Mouse (Mus musculus): Measurements from ENCODE around the gene Fkbp1a. TPM values are rescaled to one million over a fixed set of nuclear protein-coding genes. Genes with fewer than 3 reads are reported as not detected.

Gene Fkbp1a
- total and polyA plus RNA-seq, 3 experiments = 48.3 to 388 (median 76.5) TPM

DNA sequence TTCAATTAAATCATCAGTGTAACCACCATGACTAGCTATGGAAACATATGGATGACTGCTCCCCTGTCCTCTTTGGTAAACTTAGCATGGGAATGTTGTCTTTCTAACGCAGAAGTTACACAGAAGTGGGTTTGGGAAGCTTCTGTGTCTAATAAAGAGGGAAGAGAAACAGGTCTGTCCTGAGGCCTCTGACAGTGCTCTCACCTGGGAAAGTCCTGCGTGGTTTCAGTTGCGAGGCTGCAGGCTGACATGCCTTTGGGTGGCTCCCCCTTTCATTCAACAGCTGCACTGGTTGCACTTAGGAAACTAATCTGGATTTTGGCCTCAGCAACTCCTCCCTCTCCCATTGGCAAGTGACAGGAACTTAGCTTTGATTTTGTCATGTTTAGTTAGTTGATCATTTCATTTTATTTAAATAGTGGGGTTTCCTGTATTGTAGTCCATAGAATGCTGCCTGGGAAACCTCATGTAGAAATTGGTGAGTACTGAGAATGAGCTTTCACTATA is 7.4 kb downstream of the Fkbp1a start (continued):
- 0 out of 2 replicates have a peak, but pooled peaks have one; percentile 21 for TF ChIP-seq NRF1 (IDR thresholded peaks at IDR 0.05; ENCODE audit: low read depth, low read length)

DNA sequence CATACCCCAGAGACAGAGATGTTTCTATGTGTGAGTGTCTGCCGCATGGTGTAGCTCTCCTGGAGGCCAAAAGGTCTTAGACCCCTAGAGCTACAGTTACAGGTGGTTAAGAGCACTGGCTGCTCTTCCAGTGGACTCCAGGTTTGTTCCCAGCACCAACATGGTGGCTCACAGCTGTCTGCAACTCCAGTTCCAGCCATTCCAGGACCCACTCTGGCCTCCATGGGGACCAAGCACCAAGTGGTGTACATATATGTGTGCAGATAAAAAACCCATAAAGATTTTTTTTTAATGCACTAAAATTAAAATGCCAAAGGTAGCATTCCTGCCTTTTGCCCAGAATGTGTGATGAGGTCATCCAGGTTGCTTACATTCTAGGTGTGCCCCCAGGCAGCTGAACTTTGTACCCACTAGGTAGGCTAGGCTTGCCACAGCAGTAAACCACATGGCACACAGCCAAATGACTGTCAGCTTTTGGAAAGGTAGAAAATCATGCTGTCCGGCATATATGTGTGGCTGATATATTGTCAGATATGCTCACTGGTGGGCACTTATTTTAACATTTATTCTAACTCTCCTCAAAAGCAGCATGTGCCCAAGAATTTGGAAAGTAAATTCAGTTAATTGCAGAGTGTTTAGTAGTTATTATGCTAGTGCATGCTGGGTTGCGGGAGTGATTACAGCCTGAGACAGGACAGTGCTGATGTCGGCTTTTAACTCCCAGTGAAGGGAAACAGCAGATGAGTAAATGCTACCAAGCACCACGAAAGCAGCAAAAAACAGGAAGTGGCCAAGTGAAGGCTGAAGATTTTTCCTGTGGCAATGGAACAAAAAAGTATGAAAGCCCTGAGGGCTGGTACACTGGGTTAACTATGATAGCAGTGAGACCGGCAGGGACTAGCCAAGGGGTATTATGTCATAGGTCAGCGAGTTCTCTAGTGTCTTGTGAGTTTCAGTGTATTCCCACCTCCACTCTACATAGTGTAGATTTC is 20.9 kb downstream of the Fkbp1a start:
- in situ Hi-C loops (cut with MboI; ENCODE audit: low pct_ligation_motif_present, low pct_unique_long_range_greater_than_20kb, low sequenced_read_pairs) = no loop called here
- Histone ChIP-seq H3K27me3 (replicated peaks) (no peaks in the 10 kb centered on the region), H3K4me1 (ENCODE audit: control insufficient read depth in 1 of 2, insufficient read depth in 2 of 2) (peaks cover 13 to 23% of the 10 kb centered on the region in 2 experiments), H3K27ac (ENCODE audit: insufficient read depth, low read depth) (peak overlapping the region; percentile 38), H3K4me2 (ENCODE audit: insufficient read depth, low read depth, poor library complexity, severe bottlenecking) (no peak overlapping the region), H3K9me3 (replicated peaks; ENCODE audit: low read length) (no peaks in the 10 kb centered on the region), H3K79me2 (replicated peaks; ENCODE audit: control insufficient read depth, extremely low read depth, insufficient read depth, poor library complexity, severe bottlenecking) (peaks cover 4% of the 10 kb centered on the region), H3K9ac (ENCODE audit: insufficient read depth, low read depth) (no peak overlapping the region), H3K36me3 (replicated peaks in 1 of 2; ENCODE audit: control insufficient read depth in 1 of 2, insufficient read depth in 1 of 2, low read length in 1 of 2) (peaks cover 56 to 89% of the 10 kb centered on the region in 2 experiments), H3K4me3 (replicated peaks in 1 of 3; ENCODE audit: low read depth in 2 of 3, low read length in 2 of 3, poor library complexity in 1 of 3) (no peak overlapping the region)
- DNase-seq (ENCODE audit: extremely low read depth) = peak; percentile 63
- dilution Hi-C loops (cut with MboI; ENCODE audit: extremely low pct_ligation_motif_present, extremely low pct_unique_long_range_greater_than_20kb, low sequenced_read_pairs) = no loop called here
- TF ChIP-seq E2F4 (IDR thresholded peaks at IDR 0.05; ENCODE audit: insufficient replicate concordance, low read depth, low read length) (no peak), MXI1 (IDR thresholded peaks at IDR 0.05; ENCODE audit: low read depth, low read length) (peak; percentile 47; the same call in 1 of the 2 replicates), SIN3A (IDR thresholded peaks at IDR 0.05; ENCODE audit: low read length) (peak; percentile 42; the same call in 1 of the 2 replicates), USF1 (IDR thresholded peaks at IDR 0.05; ENCODE audit: low read depth, low read length) (no peak), IRF4 (IDR thresholded peaks at IDR 0.05; ENCODE audit: low read depth, low read length) (peak; percentile 84), MAZ (IDR thresholded peaks at IDR 0.05; ENCODE audit: low read depth, low read length) (no peak), MYC (IDR thresholded peaks at IDR 0.05; ENCODE audit: low read depth, low read length) (no peak), SMC3 (IDR thresholded peaks at IDR 0.05; ENCODE audit: low read depth, low read length) (no peak), KAT2A (IDR thresholded peaks at IDR 0.05; ENCODE audit: insufficient replicate concordance, low read length) (no peak), CHD2 (IDR thresholded peaks at IDR 0.05; ENCODE audit: low read length) (no peak), ELF1 (IDR thresholded peaks at IDR 0.05; ENCODE audit: low read depth, low read length) (peak; percentile 72), CHD1 (IDR thresholded peaks at IDR 0.05; ENCODE audit: low read depth, low read length) (no peak), MEF2A (IDR thresholded peaks at IDR 0.05; ENCODE audit: borderline replicate concordance, low read depth, low read length) (no peak), HCFC1 (IDR thresholded peaks at IDR 0.05; ENCODE audit: low read depth, low read length) (no peak), JUN (IDR thresholded peaks at IDR 0.05; ENCODE audit: insufficient read depth, low read depth, low read length) (peak; percentile 10; the same call in 1 of the 2 replicates), UBTF (IDR thresholded peaks at IDR 0.05; ENCODE audit: low read depth, low read length) (no peak), ZKSCAN1 (IDR thresholded peaks at IDR 0.05; ENCODE audit: borderline replicate concordance, low read depth, low read length) (no peak), RAD21 (IDR thresholded peaks at IDR 0.05; ENCODE audit: low read depth, low read length) (no peak), GABPA (IDR thresholded peaks at IDR 0.05; ENCODE audit: insufficient replicate concordance, low read depth, low read length) (no peak), BHLHE40 (IDR thresholded peaks at IDR 0.05; ENCODE audit: low read depth, low read length) (0 out of 2 replicates have a peak, but pooled peaks have one; percentile 15), TCF12 (IDR thresholded peaks at IDR 0.05; ENCODE audit: low read depth, low read length) (0 out of 2 replicates have a peak, but pooled peaks have one; percentile 19), JUND (conservative IDR thresholded peaks at IDR 0.05; ENCODE audit: low read depth, low read length) (peak; percentile 15; the same call in 1 of the 2 replicates), PAX5 (IDR thresholded peaks at IDR 0.05; ENCODE audit: low read length) (no peak), ZC3H11A (IDR thresholded peaks at IDR 0.05; ENCODE audit: low read depth, low read length) (no peak), USF2 (conservative IDR thresholded peaks at IDR 0.05; ENCODE audit: low read depth, low read length) (no peak), NRF1 (IDR thresholded peaks at IDR 0.05; ENCODE audit: low read depth, low read length) (no peak), TBP (conservative IDR thresholded peaks at IDR 0.05; ENCODE audit: low read depth, low read length) (no peak), MAFK (IDR thresholded peaks at IDR 0.05; ENCODE audit: insufficient replicate concordance, low read length) (0 out of 2 replicates have a peak, but pooled peaks have one; percentile 54), ETS1 (conservative IDR thresholded peaks at IDR 0.05; ENCODE audit: low read depth, low read length) (peak; percentile 74), NELFE (IDR thresholded peaks at IDR 0.05; ENCODE audit: low read depth, low read length) (no peak), ZNF384 (IDR thresholded peaks at IDR 0.05; ENCODE audit: low read depth, low read length) (no peak), EP300 (IDR thresholded peaks at IDR 0.05; ENCODE audit: low read length) (peak; percentile 92), POLR2A (IDR thresholded peaks at IDR 0.05; ENCODE audit: low read depth, low read length) (peak; percentile 25; the same call in 1 of the 2 replicates), CTCF (conservative IDR thresholded peaks at IDR 0.05 in 1 of 2, IDR thresholded peaks at IDR 0.05 in 1 of 2; ENCODE audit: low read depth in 2 of 2, low read length in 2 of 2) (no peak)

All from CH12.LX (cell line).